Mouse (Mus musculus): ENCODE measurements at regions not wholly inside any gene's neighbourhood (a gene's known extent, or its start where the extent isn't known, plus 50 kb on each side); places are given as distances from the start of the nearest gene placed in this dataset.

GRCm38 (mm10) chr2:166274016-166274346 lies 118.5 kb upstream of the Sulf2 start:
- no peak for TF ChIP-seq CTCF (IDR thresholded peaks at IDR 0.05; ENCODE audit: low read depth)
- TF ChIP-seq EP300 (IDR thresholded peaks at IDR 0.05; ENCODE audit: low read depth), result no peak
